Mouse (Mus musculus): Measurements from ENCODE around the gene Myo16. TPM values are rescaled to one million over a fixed set of nuclear protein-coding genes. Genes with fewer than 3 reads are reported as not detected.

Myo16 gene
- total and polyA plus RNA-seq, 3 experiments = 1.4 to 3.8 TPM; not detected in 1

GRCm38 (mm10) chr8:10358711-10359110 lies 205.0 kb downstream of the Myo16 start:
- WGBS = 60% methylated on average over 4 of the region's 4 CpGs
- Histone ChIP-seq H3K4me1 (ENCODE audit: control insufficient read depth, insufficient read depth, low read length) (no peaks in the 10 kb centered on the region), H3K79me2 (replicated peaks; ENCODE audit: control insufficient read depth, insufficient read depth, low read length) (no peaks in the 10 kb centered on the region), H3K27me3 (ENCODE audit: control insufficient read depth, insufficient read depth, low read length) (no peaks in the 10 kb centered on the region), H3K27ac (no peak overlapping the region), H3K36me3 (ENCODE audit: control insufficient read depth, insufficient read depth, low read length) (no peaks in the 10 kb centered on the region), H3K9ac (ENCODE audit: low read depth, low read length) (no peak overlapping the region), H3K4me3 (no peak overlapping the region)
- intact Hi-C loops (cut with DNase I) = no loop called here
- DNase-seq = no peak
- no peak for TF ChIP-seq EP300 (IDR thresholded peaks at IDR 0.05; ENCODE audit: insufficient read depth, low read depth, low read length)
- no peak for TF ChIP-seq POLR2A (IDR thresholded peaks at IDR 0.05; ENCODE audit: insufficient read depth, low read depth, low read length)
- no peak for TF ChIP-seq CTCF (IDR thresholded peaks at IDR 0.05)

GRCm38 (mm10) chr8:10362949-10363348 lies 209.2 kb downstream of the Myo16 start:
- WGBS = 82% methylated on average over 2 of the region's 2 CpGs
- no peaks in the 10 kb centered on the region for H3K79me2 ChIP-seq (replicated peaks; ENCODE audit: control insufficient read depth, insufficient read depth, low read length)
- H3K27me3 ChIP-seq (ENCODE audit: control insufficient read depth, insufficient read depth, low read length) = no peaks in the 10 kb centered on the region
- intact Hi-C loops (cut with DNase I) = no loop called here
- H3K9ac ChIP-seq (ENCODE audit: low read depth, low read length) = no peak overlapping the region
- DNase-seq = no peak
- TF ChIP-seq EP300 (IDR thresholded peaks at IDR 0.05; ENCODE audit: insufficient read depth, low read depth, low read length) = no peak
- TF ChIP-seq CTCF (IDR thresholded peaks at IDR 0.05) = no peak
- no peak for TF ChIP-seq POLR2A (IDR thresholded peaks at IDR 0.05; ENCODE audit: insufficient read depth, low read depth, low read length)
- no peaks in the 10 kb centered on the region for H3K36me3 ChIP-seq (ENCODE audit: control insufficient read depth, insufficient read depth, low read length)
- no peak overlapping the region for H3K27ac ChIP-seq
- no peaks in the 10 kb centered on the region for H3K4me1 ChIP-seq (ENCODE audit: control insufficient read depth, insufficient read depth, low read length)
- H3K4me3 ChIP-seq = no peak overlapping the region

GRCm38 (mm10) chr8:10363654-10364406 lies 210.1 kb downstream of the Myo16 start:
- H3K27ac ChIP-seq = no peak overlapping the region
- WGBS = 33% methylated on average over 13 of the region's 13 CpGs
- no peak overlapping the region for H3K9ac ChIP-seq (ENCODE audit: low read depth, low read length)
- DNase-seq = no peak
- TF ChIP-seq EP300 (IDR thresholded peaks at IDR 0.05; ENCODE audit: insufficient read depth, low read depth, low read length) = no peak
- no peak for TF ChIP-seq POLR2A (IDR thresholded peaks at IDR 0.05; ENCODE audit: insufficient read depth, low read depth, low read length)
- no peak for TF ChIP-seq CTCF (IDR thresholded peaks at IDR 0.05)
- H3K4me3 ChIP-seq = no peak overlapping the region
- H3K27me3 ChIP-seq (ENCODE audit: control insufficient read depth, insufficient read depth, low read length) = no peaks in the 10 kb centered on the region
- no peaks in the 10 kb centered on the region for H3K36me3 ChIP-seq (ENCODE audit: control insufficient read depth, insufficient read depth, low read length)
- no peaks in the 10 kb centered on the region for H3K79me2 ChIP-seq (replicated peaks; ENCODE audit: control insufficient read depth, insufficient read depth, low read length)
- H3K4me1 ChIP-seq (ENCODE audit: control insufficient read depth, insufficient read depth, low read length) = no peaks in the 10 kb centered on the region
- intact Hi-C loops (cut with DNase I) = no loop called here

- WGBS = 93% methylated on average over 9 of the region's 9 CpGs
- no peak for TF ChIP-seq EP300 (IDR thresholded peaks at IDR 0.05; ENCODE audit: insufficient read depth, low read depth, low read length)
- no peak for TF ChIP-seq POLR2A (IDR thresholded peaks at IDR 0.05; ENCODE audit: insufficient read depth, low read depth, low read length)
- TF ChIP-seq CTCF (IDR thresholded peaks at IDR 0.05) = no peak
- DNase-seq = no peak
Measured at GRCm38 (mm10) chr8:10366141-10366540, 212.4 kb downstream of the Myo16 start.

GRCm38 (mm10) chr8:10372571-10372970 lies 218.9 kb downstream of the Myo16 start:
- H3K9ac ChIP-seq (ENCODE audit: low read depth, low read length) = no peak overlapping the region
- 80% methylated on average over 2 of the region's 2 CpGs for WGBS

More at GRCm38 (mm10) chr8:10366141-10366540, 212.4 kb downstream of the Myo16 start:
- H3K27ac ChIP-seq = no peak overlapping the region
- H3K36me3 ChIP-seq (ENCODE audit: control insufficient read depth, insufficient read depth, low read length) = no peaks in the 10 kb centered on the region
- no peaks in the 10 kb centered on the region for H3K27me3 ChIP-seq (ENCODE audit: control insufficient read depth, insufficient read depth, low read length)
- H3K4me3 ChIP-seq = no peak overlapping the region
- no peak overlapping the region for H3K9ac ChIP-seq (ENCODE audit: low read depth, low read length)
- H3K4me1 ChIP-seq (ENCODE audit: control insufficient read depth, insufficient read depth, low read length) = no peaks in the 10 kb centered on the region
- H3K79me2 ChIP-seq (replicated peaks; ENCODE audit: control insufficient read depth, insufficient read depth, low read length) = no peaks in the 10 kb centered on the region
- intact Hi-C loops (cut with DNase I) = no loop called here

GRCm38 (mm10) chr8:10387143-10387542 lies 233.4 kb downstream of the Myo16 start:
- intact Hi-C loops (cut with DNase I) = loop anchor here (5.0 kb wide), 2 partner anchors 345 to 410 kb away; partner anchors contain the start of genes Abhd13 and Lig4
- DNase-seq = peak; percentile 57 to 77
- no peak for TF ChIP-seq POLR2A (IDR thresholded peaks at IDR 0.05; ENCODE audit: insufficient read depth, low read depth, low read length)
- no peak for TF ChIP-seq CTCF (IDR thresholded peaks at IDR 0.05)
- TF ChIP-seq EP300 (IDR thresholded peaks at IDR 0.05; ENCODE audit: insufficient read depth, low read depth, low read length) = 0 out of 2 replicates have a peak, but pooled peaks have one; percentile 70
- H3K79me2 ChIP-seq (replicated peaks; ENCODE audit: control insufficient read depth, insufficient read depth, low read length) = no peaks in the 10 kb centered on the region
- WGBS = 19% methylated on average over 1 of the region's 1 CpGs
- no peaks in the 10 kb centered on the region for H3K27me3 ChIP-seq (ENCODE audit: control insufficient read depth, insufficient read depth, low read length)
- H3K4me3 ChIP-seq = no peak overlapping the region
- H3K36me3 ChIP-seq (ENCODE audit: control insufficient read depth, insufficient read depth, low read length) = no peaks in the 10 kb centered on the region
- no peak overlapping the region for H3K9ac ChIP-seq (ENCODE audit: low read depth, low read length)
- H3K27ac ChIP-seq = no peak overlapping the region
- H3K4me1 ChIP-seq (ENCODE audit: control insufficient read depth, insufficient read depth, low read length) = no peaks in the 10 kb centered on the region; the same call in 1 of the 2 replicates

More at GRCm38 (mm10) chr8:10372571-10372970, 218.9 kb downstream of the Myo16 start:
- Histone ChIP-seq H3K4me1 (ENCODE audit: control insufficient read depth, insufficient read depth, low read length) (no peaks in the 10 kb centered on the region), H3K27ac (no peak overlapping the region), H3K27me3 (ENCODE audit: control insufficient read depth, insufficient read depth, low read length) (no peaks in the 10 kb centered on the region), H3K79me2 (replicated peaks; ENCODE audit: control insufficient read depth, insufficient read depth, low read length) (no peaks in the 10 kb centered on the region), H3K4me3 (no peak overlapping the region), H3K36me3 (ENCODE audit: control insufficient read depth, insufficient read depth, low read length) (no peaks in the 10 kb centered on the region)
- DNase-seq = no peak
- intact Hi-C loops (cut with DNase I) = no loop called here
- no peak for TF ChIP-seq EP300 (IDR thresholded peaks at IDR 0.05; ENCODE audit: insufficient read depth, low read depth, low read length)
- TF ChIP-seq POLR2A (IDR thresholded peaks at IDR 0.05; ENCODE audit: insufficient read depth, low read depth, low read length) = no peak

Data from heart, adult 2 months (tissue).